Mouse (Mus musculus): ENCODE measurements around the gene Etnk1.
"Not testable (repeated sequence)": the region's sequence is repeated elsewhere in the genome, so short reads cannot be mapped to it uniquely, and the experiment has no call there.

Gene Etnk1

GRCm38 (mm10) chr6:143170166-143170960, 3.3 kb downstream of the Etnk1 start:
- intact Hi-C loops (cut with DNase I), result no loop called here

GRCm38 (mm10) chr6:143171066-143171465, 4.0 kb downstream of the Etnk1 start:
- intact Hi-C loops (cut with DNase I), result no loop called here

GRCm38 (mm10) chr6:143171781-143172465, 4.9 kb downstream of the Etnk1 start:
- intact Hi-C loops (cut with DNase I), result no loop called here

GRCm38 (mm10) chr6:143172683-143173082, 5.7 kb downstream of the Etnk1 start:
- intact Hi-C loops (cut with DNase I), result not testable (repeated sequence)

- intact Hi-C loops (cut with DNase I), result loop anchor here (2.0 kb wide), 1 partner anchor 59 kb away; no protein-coding TSS in a partner anchor
Observed at GRCm38 (mm10) chr6:143174226-143174625, 7.2 kb downstream of the Etnk1 start.

- intact Hi-C loops (cut with DNase I), result loop anchor here (2.0 to 5.0 kb wide), 3 partner anchors 60 to 138 kb away; no protein-coding TSS in a partner anchor
Observed at GRCm38 (mm10) chr6:143174906-143175656, 8.1 kb downstream of the Etnk1 start.

GRCm38 (mm10) chr6:143176076-143176475, 9.1 kb downstream of the Etnk1 start:
- intact Hi-C loops (cut with DNase I), result loop anchor here (5.0 kb wide), 2 partner anchors 79 to 139 kb away; no protein-coding TSS in a partner anchor

- intact Hi-C loops (cut with DNase I), result loop anchor here (5.0 kb wide), 2 partner anchors 79 to 139 kb away; no protein-coding TSS in a partner anchor
Observed at GRCm38 (mm10) chr6:143176591-143176990, 9.6 kb downstream of the Etnk1 start.

GRCm38 (mm10) chr6:143179181-143179580, 12.2 kb downstream of the Etnk1 start:
- intact Hi-C loops (cut with DNase I), result loop anchor here (5.0 kb wide), 2 partner anchors 82 to 142 kb away; no protein-coding TSS in a partner anchor

GRCm38 (mm10) chr6:143179733-143180132, 12.7 kb downstream of the Etnk1 start:
- intact Hi-C loops (cut with DNase I), result loop anchor here (5.0 kb wide), 2 partner anchors 82 to 142 kb away; no protein-coding TSS in a partner anchor

GRCm38 (mm10) chr6:143180511-143180910, 13.5 kb downstream of the Etnk1 start:
- intact Hi-C loops (cut with DNase I), result no loop called here

GRCm38 (mm10) chr6:143184099-143184498, 17.1 kb downstream of the Etnk1 start:
- intact Hi-C loops (cut with DNase I), result no loop called here

GRCm38 (mm10) chr6:143184745-143185144, 17.7 kb downstream of the Etnk1 start:
- intact Hi-C loops (cut with DNase I), result no loop called here

GRCm38 (mm10) chr6:143190838-143191476, 23.9 kb downstream of the Etnk1 start:
- intact Hi-C loops (cut with DNase I), result no loop called here

- intact Hi-C loops (cut with DNase I), result no loop called here
Observed at GRCm38 (mm10) chr6:143191477-143192098, 24.6 kb downstream of the Etnk1 start.

- intact Hi-C loops (cut with DNase I), result no loop called here
Observed at GRCm38 (mm10) chr6:143192709-143193108, 25.7 kb downstream of the Etnk1 start.

- intact Hi-C loops (cut with DNase I), result no loop called here
Observed at GRCm38 (mm10) chr6:143193166-143193565, 26.1 kb downstream of the Etnk1 start.

GRCm38 (mm10) chr6:143193641-143194040, 26.6 kb downstream of the Etnk1 start:
- intact Hi-C loops (cut with DNase I), result no loop called here

- intact Hi-C loops (cut with DNase I), result no loop called here
Observed at GRCm38 (mm10) chr6:143197053-143197452, 30.0 kb downstream of the Etnk1 start.

GRCm38 (mm10) chr6:143198421-143198820, 31.4 kb downstream of the Etnk1 start:
- intact Hi-C loops (cut with DNase I), result no loop called here

All from adrenal gland (tissue).